Comparison of ENCODE assay signal across 7 mouse cellular contexts in the genomic region with DNA sequence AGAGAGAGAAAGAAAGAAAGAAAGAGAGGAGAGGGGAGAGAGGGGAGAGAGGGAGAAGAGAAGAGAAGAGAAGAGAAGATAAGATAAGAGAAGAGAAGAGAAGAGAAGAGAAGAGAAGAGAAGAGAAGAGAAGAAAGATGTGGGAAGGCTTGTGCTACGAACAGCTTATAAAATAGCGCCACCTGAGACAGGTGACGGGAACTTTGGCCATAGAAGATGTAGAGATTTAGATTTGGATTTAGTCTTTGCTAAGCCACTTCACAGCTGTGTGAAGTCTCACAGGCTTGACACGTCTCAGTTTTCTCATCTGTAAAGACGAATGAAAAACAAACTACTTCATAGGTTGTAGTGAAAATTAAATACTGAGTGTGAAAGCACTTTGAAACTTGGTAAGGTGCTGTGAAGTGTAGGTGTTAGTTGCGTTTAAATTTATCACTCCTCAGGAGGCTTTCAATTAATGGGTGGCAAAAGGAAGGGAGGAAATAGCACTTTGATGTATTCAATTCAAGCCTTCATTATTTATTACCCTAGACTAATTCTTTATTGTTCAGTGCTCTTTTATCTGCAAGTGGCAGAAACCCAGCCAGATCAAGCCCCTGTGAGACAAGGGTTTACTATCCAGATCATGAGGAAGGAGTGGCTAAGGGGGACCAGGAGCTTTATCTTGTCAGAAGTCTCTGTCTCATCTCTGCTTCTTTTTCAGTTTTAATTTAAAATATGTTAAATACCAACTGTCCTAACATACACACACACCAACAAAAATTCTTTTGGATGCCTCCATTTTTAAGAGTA. TPM values are rescaled to one million over a fixed set of nuclear protein-coding genes. Genes with fewer than 3 reads are reported as not detected.
A peak's percentile ranks its signal among the peaks of the same experiment; 100 is the strongest.
DNase-seq lines count a peak whose midpoint lies in the region; ATAC-seq and TF ChIP-seq lines count a peak whose summit lies in the region.

No protein-coding gene starts in this region.

- H3K4me2 ChIP-seq in lung, embryonic 16.5 days (ENCODE audit: low read depth, low read length) = peak overlapping the region; percentile 88
- H3K4me2 ChIP-seq in forebrain, embryonic 12.5 days = peak overlapping the region; percentile 58
- peak overlapping the region; percentile 68 for H3K4me2 ChIP-seq in limb, embryonic 14.5 days (replicated peaks; ENCODE audit: low read depth, low read length, severe bottlenecking)
- peak overlapping the region; percentile 33; the same call in 1 of the 2 replicates for H3K4me2 ChIP-seq in stomach, embryonic 15.5 days

- DNase-seq in lung, postnatal 10 days = no peak
- DNase-seq in limb, embryonic 14.5 days (ENCODE audit: low spot score) = no peak
- no peak for DNase-seq in urinary bladder, postnatal 4 days (ENCODE audit: low spot score in 2 of 2)
- DNase-seq in frontal cortex, postnatal 25 days (ENCODE audit: low spot score in 2 of 2) = no peak

- WGBS in lung, embryonic 16.5 days = 9% methylated on average over 6 of the region's 6 CpGs
- 13% methylated on average over 6 of the region's 6 CpGs for WGBS in forebrain, embryonic 12.5 days
- WGBS in limb, embryonic 14.5 days = 3% methylated on average over 6 of the region's 6 CpGs
- WGBS in stomach, embryonic 15.5 days = 10% methylated on average over 6 of the region's 6 CpGs

- H3K4me3 ChIP-seq in lung, embryonic 16.5 days (ENCODE audit: low read length) = no peak overlapping the region
- H3K4me3 ChIP-seq in forebrain, embryonic 12.5 days (replicated peaks) = peak overlapping the region; percentile 88; the same call in 1 of the 2 replicates
- peak overlapping the region; percentile 65; the same call in 1 of the 2 replicates for H3K4me3 ChIP-seq in limb, embryonic 14.5 days (replicated peaks; ENCODE audit: low read length)
- no peak overlapping the region for H3K4me3 ChIP-seq in stomach, embryonic 15.5 days (replicated peaks)

- H3K27me3 ChIP-seq in lung, embryonic 16.5 days (ENCODE audit: control insufficient read depth, insufficient read depth, low read depth, low read length) = no peaks in the 10 kb centered on the region
- H3K27me3 ChIP-seq in forebrain, embryonic 12.5 days = no peaks in the 10 kb centered on the region
- no peaks in the 10 kb centered on the region for H3K27me3 ChIP-seq in limb, embryonic 14.5 days (ENCODE audit: control insufficient read depth, insufficient read depth, low read length)
- no peaks in the 10 kb centered on the region for H3K27me3 ChIP-seq in stomach, embryonic 15.5 days (replicated peaks)

- no peaks in the 10 kb centered on the region for H3K9me3 ChIP-seq in lung, embryonic 16.5 days (ENCODE audit: control insufficient read depth, low read length)
- H3K9me3 ChIP-seq in forebrain, embryonic 12.5 days = no peaks in the 10 kb centered on the region
- no peaks in the 10 kb centered on the region for H3K9me3 ChIP-seq in limb, embryonic 14.5 days (ENCODE audit: control insufficient read depth, low read length)
- H3K9me3 ChIP-seq in stomach, embryonic 15.5 days = no peaks in the 10 kb centered on the region

- no peak for ATAC-seq in lung, embryonic 16.5 days (ENCODE audit: low read depth)
- ATAC-seq in forebrain, embryonic 12.5 days (ENCODE audit: low FRiP score) = no peak
- ATAC-seq in limb, embryonic 14.5 days (ENCODE audit: low FRiP score, low read depth) = no peak
- no peak for ATAC-seq in stomach, embryonic 15.5 days (ENCODE audit: insufficient read depth, low FRiP score, low read depth)

- no peak for TF ChIP-seq POLR2A in limb, embryonic 14.5 days (IDR thresholded peaks at IDR 0.05; ENCODE audit: borderline replicate concordance, extremely low read depth, insufficient read depth, insufficient read length)

- H3K36me3 ChIP-seq in lung, embryonic 16.5 days (ENCODE audit: control insufficient read depth, insufficient read depth, low read length) = no peaks in the 10 kb centered on the region
- 0 out of 2 replicates have a peak, but pooled peaks cover 3% of the 10 kb centered on the region for H3K36me3 ChIP-seq in forebrain, embryonic 12.5 days (replicated peaks)
- H3K36me3 ChIP-seq in limb, embryonic 14.5 days (ENCODE audit: control insufficient read depth, insufficient read depth, low read length) = no peaks in the 10 kb centered on the region
- H3K36me3 ChIP-seq in stomach, embryonic 15.5 days = no peaks in the 10 kb centered on the region

- H3K9ac ChIP-seq in lung, embryonic 16.5 days (ENCODE audit: low read length) = no peak overlapping the region
- peak overlapping the region; percentile 42; the same call in 1 of the 2 replicates for H3K9ac ChIP-seq in forebrain, embryonic 12.5 days
- H3K9ac ChIP-seq in limb, embryonic 14.5 days (ENCODE audit: low read depth, low read length, severe bottlenecking) = no peak overlapping the region
- H3K9ac ChIP-seq in stomach, embryonic 15.5 days = no peak overlapping the region

- H3K27ac ChIP-seq in lung, embryonic 16.5 days (ENCODE audit: low read length) = no peak overlapping the region
- no peak overlapping the region for H3K27ac ChIP-seq in forebrain, embryonic 12.5 days
- no peak overlapping the region for H3K27ac ChIP-seq in limb, embryonic 14.5 days (replicated peaks; ENCODE audit: low read depth, low read length)
- H3K27ac ChIP-seq in stomach, embryonic 15.5 days = no peak overlapping the region

- H3K4me1 ChIP-seq in lung, embryonic 16.5 days (replicated peaks; ENCODE audit: control insufficient read depth, insufficient read depth, low read length) = peaks cover 15% of the 10 kb centered on the region
- H3K4me1 ChIP-seq in forebrain, embryonic 12.5 days = peaks cover 21% of the 10 kb centered on the region
- H3K4me1 ChIP-seq in limb, embryonic 14.5 days (ENCODE audit: control insufficient read depth, insufficient read depth, low read length) = peaks cover 10% of the 10 kb centered on the region
- peaks cover 17% of the 10 kb centered on the region for H3K4me1 ChIP-seq in stomach, embryonic 15.5 days

RNA-seq across cellular contexts. Expression of a gene that starts 1.2 kb away (rescaled TPM):
- 28.8 and 30.4 TPM in 2 replicates for polyA plus RNA-seq in lung, embryonic 16.5 days (2015; fragmentation: Nextera tagmentation; extraction: Ambion mirVana)
- polyA plus RNA-seq in forebrain, embryonic 12.5 days (2016; fragmentation: Nextera tagmentation; extraction: Ambion mirVana) = 50.3 and 50.7 TPM in 2 replicates
- 14.3 and 15.1 TPM in 2 replicates for polyA plus RNA-seq in limb, embryonic 14.5 days (2012; rRNA removed)
- polyA plus RNA-seq in limb, embryonic 14.5 days (2014; fragmentation: Nextera tagmentation; extraction: Ambion mirVana) = 15.4 and 16.8 TPM in 2 replicates
- 24.8 and 25.0 TPM in 2 replicates for polyA plus RNA-seq in stomach, embryonic 15.5 days (2015; fragmentation: Nextera tagmentation; extraction: Ambion mirVana)

RNA-seq across cellular contexts. Expression of a gene that starts 25.2 kb away (rescaled TPM):
- polyA plus RNA-seq in lung, embryonic 16.5 days (2015; fragmentation: Nextera tagmentation; extraction: Ambion mirVana) = 612 and 687 TPM in 2 replicates
- polyA plus RNA-seq in forebrain, embryonic 12.5 days (2016; fragmentation: Nextera tagmentation; extraction: Ambion mirVana) = 588 and 598 TPM in 2 replicates
- 196 and 292 TPM in 2 replicates for polyA plus RNA-seq in limb, embryonic 14.5 days (2012; rRNA removed)
- polyA plus RNA-seq in limb, embryonic 14.5 days (2014; fragmentation: Nextera tagmentation; extraction: Ambion mirVana) = 596 and 633 TPM in 2 replicates
- 840 and 853 TPM in 2 replicates for polyA plus RNA-seq in stomach, embryonic 15.5 days (2015; fragmentation: Nextera tagmentation; extraction: Ambion mirVana)

RNA-seq across cellular contexts. Expression of a gene that starts 54.6 kb away (rescaled TPM):
- 6.0 and 7.0 TPM in 2 replicates for polyA plus RNA-seq in lung, embryonic 16.5 days (2015; fragmentation: Nextera tagmentation; extraction: Ambion mirVana)
- polyA plus RNA-seq in forebrain, embryonic 12.5 days (2016; fragmentation: Nextera tagmentation; extraction: Ambion mirVana) = 8.8 and 9.7 TPM in 2 replicates
- 8.8 and 10.1 TPM in 2 replicates for polyA plus RNA-seq in limb, embryonic 14.5 days (2012; rRNA removed)
- polyA plus RNA-seq in limb, embryonic 14.5 days (2014; fragmentation: Nextera tagmentation; extraction: Ambion mirVana) = 10.6 and 10.9 TPM in 2 replicates
- polyA plus RNA-seq in stomach, embryonic 15.5 days (2015; fragmentation: Nextera tagmentation; extraction: Ambion mirVana) = 9.5 and 10.5 TPM in 2 replicates

Comparison
In these comparisons a context has a peak if more than half of its experiments do, and no peak if none do; other contexts are left out.
1. H3K4me2 ChIP-seq: peak in every context shown above with its lines; median percentile 88 in lung, embryonic 16.5 days; 68 in limb, embryonic 14.5 days; 58 in forebrain, embryonic 12.5 days; 33 in stomach, embryonic 15.5 days.
2. H3K4me3 ChIP-seq: peak in forebrain, embryonic 12.5 days (single experiment) and limb, embryonic 14.5 days (single experiment); none in lung, embryonic 16.5 days (single experiment) and stomach, embryonic 15.5 days (single experiment).